Mouse (Mus musculus) small intestine, adult 2 months (tissue): ENCODE results near the gene Id3. TPM values are rescaled to one million over a fixed set of nuclear protein-coding genes. Genes with fewer than 3 reads are reported as not detected.

Source experiments
- H3K27ac ChIP-seq: fragments of 200-500 bp; 2 replicates; pipeline ENCODE4 v1.5.1; 2012; ENCODE audit warnings: low read depth, low read length, control low read depth, inconsistent platforms; ENCODE audit not compliant: insufficient read depth
- H3K27me3 ChIP-seq: fragments of 200-500 bp; 2 replicates; pipeline ENCODE4 v1.6.1; 2012; ENCODE audit warnings: mild to moderate bottlenecking, moderate library complexity, low read length, inconsistent platforms; ENCODE audit not compliant: control insufficient read depth, insufficient read depth
- H3K36me3 ChIP-seq: fragments of 200-500 bp; 2 replicates; pipeline ENCODE4 v1.6.1; 2012; ENCODE audit warnings: mild to moderate bottlenecking, low read length, control low read depth, inconsistent platforms; ENCODE audit not compliant: control insufficient read depth, insufficient read depth
- H3K4me1 ChIP-seq: fragments of 200-500 bp; 2 replicates; pipeline ENCODE4 v1.6.1; 2012; ENCODE audit warnings: low read length, inconsistent platforms, mixed read lengths; ENCODE audit not compliant: control insufficient read depth, insufficient read depth, insufficient read length
- H3K4me3 ChIP-seq: fragments of 200-500 bp; 2 replicates; pipeline ENCODE4 v1.5.1; 2012; ENCODE audit warnings: low read depth, mild to moderate bottlenecking, control low read depth, inconsistent platforms, low read length, moderate library complexity
- CTCF ChIP-seq: fragments of 200-500 bp; IDR thresholded peaks from 2 replicates; pipeline ENCODE4 v1.5.1; 2012; ENCODE audit warnings: low read depth, mild to moderate bottlenecking, control low read depth, inconsistent platforms, low read length, moderate library complexity, mixed read lengths; ENCODE audit not compliant: insufficient replicate concordance, insufficient read length; ENCODE audit errors: extremely low read depth
- POLR2A ChIP-seq: fragments of 200-500 bp; IDR thresholded peaks from 2 replicates; pipeline ENCODE4 v1.6.1; 2012; ENCODE audit warnings: low read depth, mild to moderate bottlenecking, control low read depth, inconsistent platforms, low read length, moderate library complexity
- WGBS: fragments of 180-500 bp; shearing (Covaris S2); methylation state at CpG from one replicate; pipeline ENCODE4 v1.1.7; 2018; 5-methylcytosine and 5-hydroxymethylcytosine counted together
- polyA plus RNA-seq: library from polyadenylated mRNA; depleted of rRNA; stranded (reverse); fragments of >200 nt; gene quantifications from 2 replicates; pipeline ENCODE4 v1.2.3, GENCODE M21; 2012; rRNA removed

Gene Id3
- polyA plus RNA-seq, 1 experiment = 519 TPM

DNA sequence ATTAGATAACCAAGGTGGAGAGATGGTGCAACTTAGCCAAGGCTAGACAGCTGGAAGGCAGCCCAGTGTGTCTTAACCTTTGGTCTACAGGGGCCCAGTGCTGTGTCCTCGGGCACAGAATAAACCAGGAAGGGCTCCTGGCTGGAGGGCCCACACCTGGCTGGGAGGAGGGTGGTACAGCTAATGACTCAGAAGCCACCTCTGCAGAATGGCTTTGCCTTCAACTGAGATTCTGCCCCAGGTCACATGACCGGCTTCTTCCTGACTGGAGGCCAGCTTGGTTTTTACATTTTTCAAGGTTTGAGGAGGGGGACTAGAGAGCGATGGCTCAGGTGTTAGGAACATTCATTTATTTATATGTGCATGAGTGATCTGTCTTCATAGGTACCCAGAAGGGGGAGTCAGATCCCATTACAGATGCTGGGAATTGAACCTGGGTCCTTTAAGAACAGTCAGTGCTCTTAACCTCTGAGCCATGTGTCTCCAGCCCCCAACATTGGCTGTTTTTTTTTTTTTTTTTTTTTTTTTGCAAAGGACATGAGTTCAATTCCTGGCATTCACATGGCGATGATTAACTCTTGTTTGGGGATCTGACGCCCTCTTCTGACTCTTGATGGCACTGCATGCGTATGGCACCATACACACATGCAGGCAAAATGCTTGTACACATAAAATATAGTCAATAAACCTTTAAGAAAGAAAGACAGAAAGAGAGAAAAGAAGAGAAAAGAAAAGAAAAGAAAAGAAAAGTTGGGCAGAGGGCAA lies 45.9 kb downstream of the Id3 start:
- H3K27ac ChIP-seq = peak overlapping the region; percentile 54; the same call in 1 of the 2 replicates
- H3K4me3 ChIP-seq = no peak overlapping the region
- WGBS = 68% methylated on average over 6 of the region's 6 CpGs
- peaks cover 23% of the 10 kb centered on the region for H3K36me3 ChIP-seq
- no peak for TF ChIP-seq POLR2A
- TF ChIP-seq CTCF = no peak
- H3K27me3 ChIP-seq = no peaks in the 10 kb centered on the region
- peaks cover 25% of the 10 kb centered on the region for H3K4me1 ChIP-seq

- peak overlapping the region; percentile 54 for H3K27ac ChIP-seq
These were observed 46.6 kb downstream of the Id3 start for GRCm38 (mm10) chr4:136189912-136190311.

GRCm38 (mm10) chr4:136193571-136193970 lies 50.3 kb downstream of the Id3 start:
- Histone ChIP-seq H3K27me3 (no peaks in the 10 kb centered on the region), H3K27ac (no peak overlapping the region), H3K4me3 (no peak overlapping the region), H3K36me3 (peaks cover 14% of the 10 kb centered on the region), H3K4me1 (peaks cover 15% of the 10 kb centered on the region)
- no peak for TF ChIP-seq POLR2A
- no peak for TF ChIP-seq CTCF
- WGBS = 66% methylated on average over 3 of the region's 3 CpGs

More at GRCm38 (mm10) chr4:136189912-136190311, 46.6 kb downstream of the Id3 start:
- no peaks in the 10 kb centered on the region for H3K27me3 ChIP-seq
- no peak overlapping the region for H3K4me3 ChIP-seq
- H3K4me1 ChIP-seq = peaks cover 25% of the 10 kb centered on the region
- 37% methylated on average over 8 of the region's 8 CpGs for WGBS
- peaks cover 19% of the 10 kb centered on the region for H3K36me3 ChIP-seq
- TF ChIP-seq CTCF (no peak), POLR2A (no peak)

DNA sequence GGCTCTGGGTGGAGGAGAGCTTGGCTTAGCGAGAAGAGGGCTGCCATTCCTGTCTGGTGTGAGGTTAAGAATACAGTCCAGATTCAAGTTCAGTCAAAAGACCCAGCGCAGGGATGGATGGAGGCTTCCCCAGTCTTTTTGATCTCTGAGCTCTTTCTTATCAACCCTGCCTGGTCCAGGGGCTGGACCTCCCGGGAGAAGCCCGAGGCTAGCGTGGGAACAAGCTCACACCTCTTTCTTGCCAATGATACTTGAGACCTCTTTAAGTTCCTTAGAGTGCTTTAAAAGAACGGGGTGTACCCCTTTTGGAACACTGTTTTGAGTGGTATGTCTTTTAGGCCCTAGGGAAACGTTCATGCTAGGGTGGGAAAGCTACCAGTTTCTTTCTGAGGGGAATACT lies 51.7 kb downstream of the Id3 start:
- Histone ChIP-seq H3K36me3 (peaks cover 14% of the 10 kb centered on the region), H3K4me3 (no peak overlapping the region), H3K27me3 (no peaks in the 10 kb centered on the region), H3K4me1 (peaks cover 14% of the 10 kb centered on the region), H3K27ac (no peak overlapping the region)
- TF ChIP-seq POLR2A (no peak), CTCF (0 out of 2 replicates have a peak, but pooled peaks have one; percentile 4)
- WGBS = 77% methylated on average over 7 of the region's 7 CpGs

Other genes with a start within 250 kb of the Id3 start
- 1.0 and 1.1 TPM in 2 replicates for gene Cnr2, start 248.1 kb upstream of the Id3 start, polyA plus RNA-seq
- gene Fuca1, start 222.8 kb upstream of the Id3 start, polyA plus RNA-seq = 62.8 and 108 TPM in 2 replicates
- gene Hmgcl, start 197.0 kb upstream of the Id3 start, polyA plus RNA-seq = 50.3 and 76.6 TPM in 2 replicates
- 116 and 163 TPM in 2 replicates for gene Gale, start 179.8 kb upstream of the Id3 start, polyA plus RNA-seq
- 79.6 and 166 TPM in 2 replicates for gene Lypla2, start 170.9 kb upstream of the Id3 start, polyA plus RNA-seq
- 32.2 and 60.0 TPM in 2 replicates for gene Pithd1, start 156.2 kb upstream of the Id3 start, polyA plus RNA-seq
- 3.6 and 6.2 TPM in 2 replicates for gene Eloa, start 121.7 kb upstream of the Id3 start, polyA plus RNA-seq
- 176 and 224 TPM in 2 replicates for gene Rpl11, start 90.1 kb upstream of the Id3 start, polyA plus RNA-seq
- gene E2f2, start 28.9 kb downstream of the Id3 start, polyA plus RNA-seq = 7.5 and 11.5 TPM in 2 replicates
- gene Asap3, start 62.9 kb downstream of the Id3 start, polyA plus RNA-seq = 1.3 and 2.0 TPM in 2 replicates
- 7.8 and 14.8 TPM in 2 replicates for gene Tcea3, start 104.2 kb downstream of the Id3 start, polyA plus RNA-seq
- 4.0 and 9.4 TPM in 2 replicates for gene Zfp46, start 141.2 kb downstream of the Id3 start, polyA plus RNA-seq
- 0.93 and 2.8 TPM in 2 replicates for gene Hnrnpr, start 167.4 kb downstream of the Id3 start, polyA plus RNA-seq